Mouse (Mus musculus) left cerebral cortex, adult 11 months (tissue): Measurements from ENCODE around the gene Ereg.

Experiments used
- DNase-seq: peaks from one replicate; pipeline ENCODE4 v3.0.0; 2022; ENCODE audit warnings: low spot score

The Ereg gene

DNA sequence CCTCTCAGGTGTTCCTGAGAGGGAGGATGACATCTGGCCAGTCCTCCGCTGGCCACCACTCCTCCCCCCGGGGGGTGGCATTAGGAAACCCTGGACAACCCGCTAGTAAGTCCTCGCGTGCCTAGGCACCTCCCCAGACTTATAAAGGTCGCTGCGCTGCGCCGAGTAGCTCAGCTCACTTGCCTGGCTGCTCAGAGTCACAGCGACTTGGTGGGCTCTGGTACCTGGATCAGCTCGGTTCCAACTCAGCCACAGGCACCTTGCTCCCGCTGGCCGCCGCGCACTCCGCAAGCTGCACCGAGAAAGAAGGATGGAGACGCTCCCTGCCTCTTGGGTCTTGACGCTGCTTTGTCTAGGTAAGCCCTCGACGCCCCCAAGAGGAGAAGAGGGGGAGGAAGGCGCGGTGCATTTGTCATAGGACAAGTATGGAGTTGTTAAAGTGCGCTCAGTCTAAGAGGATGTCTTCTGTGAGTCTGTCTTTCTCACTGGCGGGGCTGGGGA, at the start of gene Ereg:
Gene Ereg, plus strand, starts transcription at position 173 of the 501 bp plus-strand sequence.
- no peak for DNase-seq

DNA sequence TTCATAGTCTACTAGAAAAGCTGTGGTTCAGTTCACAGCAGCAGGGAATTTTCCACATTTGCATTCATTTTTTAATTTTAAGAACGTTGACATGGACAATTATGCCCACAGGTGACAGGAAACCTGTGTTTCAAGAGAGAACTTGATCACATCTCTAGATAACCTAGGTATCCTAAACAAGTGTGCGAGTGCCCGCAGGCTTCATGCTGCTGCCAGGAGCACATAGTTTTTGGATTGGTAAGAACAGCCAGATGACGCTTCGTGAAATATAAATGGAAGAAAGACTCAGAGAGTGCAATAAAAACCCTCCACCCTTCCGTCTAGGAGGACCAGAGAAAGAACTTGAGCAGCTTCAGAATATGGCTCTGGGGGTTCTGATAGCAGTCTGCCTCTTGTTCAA, 47.3 kb upstream of the Ereg start, which contains the start of gene Epgn:
Gene Epgn, plus strand, starts transcription at position 301 of the 400 bp plus-strand sequence.
- DNase-seq = no peak

DNA sequence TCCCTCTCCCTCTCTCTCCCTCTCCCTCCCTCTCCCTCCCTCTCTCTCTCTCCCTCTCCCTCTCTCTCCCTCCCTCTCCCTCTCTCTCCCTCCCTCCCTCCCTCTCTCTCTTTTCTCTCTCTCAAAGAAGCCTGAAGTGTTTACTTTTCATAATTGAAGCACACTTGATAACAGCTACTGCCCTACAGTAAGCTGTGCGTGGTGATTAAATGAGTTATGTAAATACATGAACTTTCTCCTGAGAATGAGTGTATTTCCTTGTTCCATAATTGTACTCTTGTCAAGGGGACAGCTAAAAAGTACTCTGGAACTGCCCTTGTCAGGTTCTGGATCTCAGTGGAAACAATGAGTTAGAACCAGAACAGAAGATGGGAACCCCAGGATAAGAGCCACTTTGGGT, 46.6 kb upstream of the Ereg start:
- DNase-seq = no peak

DNA sequence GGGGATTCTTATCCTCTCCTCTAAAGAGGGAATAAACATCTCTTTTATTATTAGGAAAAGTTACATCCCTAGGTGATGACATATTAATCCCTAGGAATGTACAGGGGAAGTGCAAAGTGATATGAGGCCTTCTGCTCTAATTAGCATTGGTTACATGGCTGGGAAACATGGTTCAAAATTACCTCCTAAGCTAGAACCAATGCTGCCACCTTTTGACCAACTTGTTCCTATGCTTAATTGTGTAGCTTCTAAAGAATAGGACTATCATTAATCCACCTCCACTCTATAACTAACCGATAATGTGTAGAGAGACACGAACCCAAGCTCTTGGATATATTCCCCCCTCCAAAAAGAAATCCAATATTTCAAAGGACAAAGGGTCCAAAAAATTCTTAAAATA, 43.8 kb upstream of the Ereg start:
- no peak for DNase-seq

DNA sequence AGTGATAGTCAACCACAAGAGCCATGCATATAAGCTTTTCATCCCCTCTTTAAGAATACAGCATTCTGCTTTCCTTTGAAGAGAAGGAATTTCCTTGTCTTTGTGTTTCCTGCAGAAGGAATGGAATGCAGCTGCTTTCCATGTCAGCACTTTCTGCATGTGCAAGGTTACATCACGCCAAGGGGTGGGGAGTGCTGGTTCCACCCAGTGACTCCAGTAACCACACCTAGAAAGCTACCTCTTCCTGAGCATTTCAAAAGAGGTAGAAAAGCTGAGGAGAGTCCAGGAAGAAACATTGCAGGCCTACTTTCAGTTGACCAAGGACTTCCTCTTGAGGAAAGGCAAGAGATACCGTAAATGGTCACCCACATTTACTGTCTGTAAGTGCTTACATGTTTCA, 39.1 kb upstream of the Ereg start:
- DNase-seq = no peak

DNA sequence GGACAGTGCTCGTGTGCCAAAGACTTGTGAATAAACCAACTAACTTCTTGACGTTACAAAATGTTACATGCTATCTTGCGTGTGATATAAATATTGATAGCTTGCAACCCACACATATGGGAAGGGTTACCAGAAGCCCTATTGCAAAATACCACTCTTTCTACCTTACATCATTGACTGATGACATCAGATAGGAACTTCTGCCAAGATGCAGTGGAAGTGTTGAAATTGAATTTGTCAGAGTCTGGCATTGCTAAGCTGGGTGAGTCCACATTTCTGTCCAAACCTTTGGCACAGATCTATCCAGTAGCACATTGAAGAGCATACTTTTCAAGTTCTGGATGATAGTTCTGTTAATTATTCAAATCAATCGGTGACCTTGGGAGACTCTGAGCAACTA, 37.8 kb upstream of the Ereg start:
- no peak for DNase-seq

DNA sequence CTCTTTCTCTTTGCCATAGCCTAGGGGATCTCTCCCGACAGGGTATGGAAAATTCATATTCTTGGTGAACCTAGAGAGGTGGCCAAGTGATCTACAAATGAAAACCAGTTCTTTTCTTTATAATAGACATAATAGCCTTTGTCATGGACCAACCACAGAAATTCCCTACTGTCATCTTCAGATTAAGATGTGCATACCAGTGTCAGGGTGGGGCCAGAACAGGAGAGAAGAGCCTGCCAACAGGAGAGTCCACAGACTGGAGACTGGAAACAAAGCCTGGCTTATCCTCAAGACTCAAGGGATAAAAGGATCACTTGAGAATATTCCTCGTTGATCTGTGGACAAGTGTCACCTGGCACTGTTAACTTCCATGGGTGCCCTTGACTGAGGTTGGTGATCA, 36.7 kb upstream of the Ereg start:
- DNase-seq = no peak

DNA sequence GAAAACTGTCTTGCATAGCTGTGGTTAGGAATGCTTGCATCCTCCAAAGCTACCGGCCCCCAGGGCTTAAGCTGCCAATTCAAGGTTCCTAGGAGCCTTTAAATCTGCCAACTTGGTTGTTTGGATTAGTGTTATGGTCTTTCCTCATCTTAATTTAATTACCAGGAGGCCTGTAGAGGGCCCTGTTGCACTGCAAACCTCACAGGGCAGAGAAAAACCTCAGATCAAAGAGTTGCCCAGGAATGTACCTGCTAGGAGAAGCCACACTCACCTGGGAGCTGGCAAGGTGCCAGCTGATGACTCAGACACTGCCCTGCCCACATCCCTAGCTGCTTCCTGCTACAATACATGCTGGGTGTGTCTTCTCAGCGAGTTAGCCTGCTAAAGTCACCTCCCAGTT, 35.9 kb upstream of the Ereg start:
- DNase-seq = peak; percentile 2

DNA sequence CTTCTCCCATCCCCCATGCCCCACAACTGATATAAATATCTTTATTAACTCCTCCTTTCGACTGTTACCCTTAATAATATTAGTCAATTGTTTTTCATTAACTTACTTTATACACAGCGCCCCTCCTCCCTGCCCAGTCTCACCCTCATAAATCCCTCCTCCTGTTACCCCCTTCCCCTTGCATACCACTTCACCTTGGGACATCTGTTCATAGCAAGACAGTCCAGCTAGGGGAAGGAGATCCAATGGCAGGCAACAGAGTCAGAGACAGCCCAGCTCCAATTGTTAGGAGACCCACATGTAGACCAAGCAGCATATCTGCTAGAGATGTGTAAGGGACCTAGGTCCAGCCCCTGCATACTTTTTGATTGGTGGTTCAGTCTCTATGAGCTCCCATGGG, 35.5 kb upstream of the Ereg start:
- DNase-seq = no peak

DNA sequence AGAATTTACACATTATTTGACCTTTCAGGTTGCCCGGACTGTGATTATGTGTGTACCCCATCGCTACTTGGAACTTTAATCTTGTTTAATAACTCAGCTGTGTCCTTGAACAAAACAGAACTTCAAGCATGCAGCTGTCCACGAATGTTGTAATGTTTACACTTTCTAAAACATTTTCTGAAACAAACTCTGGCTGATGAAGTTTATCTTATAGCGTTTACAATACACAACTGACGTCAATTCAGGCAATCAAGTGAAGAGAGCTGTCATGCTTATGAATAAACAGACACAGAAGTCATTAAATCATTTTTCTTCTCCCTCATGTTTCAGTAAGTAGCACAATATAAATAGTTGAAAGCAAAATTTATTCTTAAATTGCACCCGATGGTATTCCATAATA, 26.4 kb upstream of the Ereg start:
- no peak for DNase-seq

DNA sequence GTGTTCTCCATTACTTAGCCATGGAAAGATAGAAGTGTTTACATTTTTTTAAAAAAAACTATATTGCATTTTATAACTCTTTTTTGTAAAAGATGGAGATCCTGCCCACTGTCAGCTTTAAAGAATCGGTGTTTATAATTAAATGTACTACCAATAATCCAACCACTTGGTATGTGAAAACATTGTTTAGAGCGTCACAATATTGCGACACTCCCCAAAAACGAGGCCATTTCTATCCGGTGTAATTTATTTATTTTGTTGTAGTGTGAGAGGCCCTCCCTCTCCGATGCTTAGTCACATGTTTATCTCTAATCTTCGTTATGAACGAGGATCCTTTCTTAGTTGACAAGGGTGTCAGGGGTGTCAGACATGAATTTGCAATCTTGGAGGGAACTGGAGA, 26.0 kb upstream of the Ereg start:
- no peak for DNase-seq

DNA sequence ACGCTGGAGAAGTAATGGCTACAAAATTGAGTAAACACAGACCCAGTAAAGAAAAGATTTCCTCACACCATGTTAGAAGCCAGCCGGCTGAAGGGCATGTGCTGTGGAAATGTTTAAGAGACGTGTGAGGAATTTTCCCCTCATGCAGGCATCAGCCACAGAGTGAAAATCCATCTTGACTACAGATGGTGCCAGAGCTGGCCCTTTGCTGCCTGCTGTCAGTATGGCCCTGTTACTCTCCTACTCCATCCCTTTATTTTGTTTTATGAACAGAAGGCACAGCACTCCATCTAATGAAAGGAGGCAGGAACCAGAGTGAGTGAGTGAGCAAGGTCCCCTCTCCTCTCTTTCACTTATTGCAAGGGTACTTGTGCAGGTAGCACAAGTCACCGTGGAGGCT, 2.1 kb upstream of the Ereg start:
- no peak for DNase-seq

DNA sequence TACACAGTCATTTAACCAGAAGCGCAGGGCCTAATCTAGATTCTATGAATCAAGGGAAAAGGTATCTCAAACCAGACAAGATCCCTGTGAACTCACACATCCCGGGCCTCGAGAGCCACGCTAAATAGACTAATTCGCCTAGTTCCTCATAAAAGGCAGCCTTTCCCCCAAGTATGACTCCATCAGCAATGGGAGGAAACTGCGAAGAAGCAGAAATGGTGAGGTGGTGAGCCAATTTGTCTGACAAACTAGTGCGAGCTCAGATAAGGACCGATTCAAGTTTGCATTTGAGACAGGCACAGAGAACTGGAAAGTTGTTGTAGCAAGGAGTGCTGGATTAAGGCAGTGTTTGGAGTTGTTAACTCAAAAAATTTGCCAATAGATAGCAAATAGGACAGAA, 796 bp upstream of the Ereg start:
- no peak for DNase-seq

DNA sequence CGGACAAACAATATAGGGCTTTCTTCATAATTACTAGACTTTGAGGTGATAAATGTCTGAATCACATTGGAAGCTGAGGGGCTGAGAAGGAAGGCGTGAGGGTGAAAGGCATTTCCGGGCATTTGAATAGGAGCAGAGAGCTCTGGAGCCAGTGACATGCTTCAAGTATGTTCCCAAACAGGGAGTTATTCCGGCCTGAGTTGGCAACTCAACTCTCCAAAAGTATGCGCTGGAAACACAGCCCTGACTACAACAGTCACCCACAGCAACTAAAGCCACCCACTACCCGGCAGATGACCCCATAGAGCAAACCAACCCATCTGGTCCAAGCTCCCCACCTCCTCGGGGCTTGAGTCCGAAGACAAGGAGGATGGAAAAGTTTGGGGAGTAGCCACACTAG, 396 bp upstream of the Ereg start:
- DNase-seq = no peak

DNA sequence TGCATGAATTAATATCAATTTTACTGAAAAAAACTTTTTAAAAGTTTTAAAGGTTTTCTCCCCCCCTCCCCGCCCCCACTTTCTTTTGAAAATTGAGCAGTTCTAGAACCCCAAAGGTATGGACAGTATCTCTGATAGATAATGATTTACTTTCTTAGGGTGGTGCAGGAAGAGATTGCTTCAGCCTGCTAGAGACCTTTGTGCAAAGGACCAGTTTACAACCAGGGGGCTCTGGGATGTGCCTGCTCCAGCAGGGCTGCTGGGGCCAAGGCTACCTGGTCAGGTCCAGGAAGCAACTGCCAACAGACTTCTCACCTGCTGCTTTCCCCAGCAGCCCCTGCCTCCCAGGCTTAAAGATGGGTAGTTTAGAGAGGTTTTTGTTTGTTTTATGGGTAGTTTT, 599 bp downstream of the Ereg start:
- DNase-seq = no peak

DNA sequence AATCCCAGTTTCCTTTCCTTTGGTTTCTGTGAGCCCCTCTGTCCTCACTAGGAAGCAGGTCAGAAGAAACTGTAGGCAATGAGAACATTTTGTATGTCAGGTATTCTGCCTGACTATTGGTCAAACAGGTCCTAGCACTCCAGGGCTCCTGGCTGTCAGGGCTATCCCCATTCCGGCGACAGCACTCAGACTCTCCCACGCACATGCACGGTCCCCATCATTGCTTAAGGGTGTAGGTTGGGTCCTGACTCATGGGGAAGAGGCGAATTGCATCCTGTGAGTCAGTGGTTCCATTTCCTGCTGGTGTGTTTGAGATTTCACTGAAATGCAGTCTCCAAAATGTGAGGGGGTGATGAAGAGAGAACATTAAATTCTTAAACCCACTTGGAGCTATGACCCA, 8.6 kb downstream of the Ereg start:
- no peak for DNase-seq

DNA sequence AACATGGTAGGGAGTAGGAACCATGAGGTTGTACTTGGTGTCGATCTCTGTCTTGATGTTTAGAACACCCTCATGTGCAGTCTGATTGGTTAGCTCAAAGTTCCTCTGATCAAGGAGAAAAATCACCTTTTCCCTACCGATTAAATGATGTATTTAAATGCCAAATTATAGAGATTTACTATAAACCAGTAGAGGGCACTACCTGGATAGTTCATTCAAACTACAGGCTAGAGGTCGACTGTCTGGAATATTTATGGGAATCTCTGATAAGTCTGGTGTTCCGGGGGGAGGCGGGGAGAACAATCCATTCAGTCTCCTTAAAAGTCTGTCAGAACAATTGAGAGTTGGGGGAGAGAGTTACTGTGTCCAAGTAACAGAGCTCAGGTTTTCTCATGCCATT, 10.9 kb downstream of the Ereg start:
- DNase-seq = no peak

DNA sequence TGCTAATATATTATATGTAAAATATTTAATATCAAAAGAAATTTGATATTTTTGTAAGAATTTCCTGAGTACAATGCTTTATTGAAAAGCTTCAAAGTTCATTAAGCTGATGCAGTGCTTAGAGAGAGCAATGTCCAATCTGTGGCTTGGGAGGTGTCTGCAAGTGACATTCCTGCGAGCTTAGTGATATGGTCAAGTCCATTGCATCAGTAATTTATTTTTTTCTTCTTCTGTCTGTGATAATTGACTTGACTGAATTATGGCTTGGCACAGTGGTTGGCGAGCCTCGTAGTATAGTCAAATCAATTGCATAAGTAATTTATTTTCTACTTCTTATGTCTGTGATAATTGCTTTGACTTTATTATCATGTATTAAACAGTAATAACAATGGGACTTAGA, 15.9 kb downstream of the Ereg start:
- no peak for DNase-seq

DNA sequence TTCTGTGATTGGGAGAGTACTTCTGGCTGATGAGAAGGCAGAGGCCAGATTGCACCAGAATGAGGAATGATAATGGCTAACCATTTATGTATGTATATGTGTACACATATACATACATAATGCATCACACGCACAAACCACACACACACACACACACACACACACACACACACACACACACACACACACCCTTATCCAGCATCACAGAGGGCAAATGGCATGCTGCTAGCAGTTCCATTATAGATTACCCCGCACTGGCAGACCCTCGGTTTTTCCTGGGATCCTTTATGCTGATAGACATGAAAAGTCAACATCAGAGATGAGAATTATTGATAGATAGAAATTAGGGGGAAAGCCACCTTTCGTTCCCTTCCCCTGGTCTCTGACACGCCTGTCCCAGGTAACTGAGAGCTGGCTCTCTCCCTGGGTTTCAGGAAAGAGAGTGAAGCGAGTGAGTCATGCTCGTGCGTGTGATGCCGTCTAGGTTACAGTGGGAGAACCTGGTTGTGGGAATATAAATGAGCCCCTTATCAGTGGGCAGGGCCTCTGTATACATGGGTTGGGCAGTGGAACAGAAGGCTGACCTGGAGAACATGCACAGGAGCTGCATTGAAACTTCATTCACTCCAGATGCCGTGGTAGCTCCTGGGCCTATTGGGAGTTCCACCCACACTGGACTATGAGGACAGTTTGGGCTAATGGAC, 23.6 kb downstream of the Ereg start:
- DNase-seq = no peak

DNA sequence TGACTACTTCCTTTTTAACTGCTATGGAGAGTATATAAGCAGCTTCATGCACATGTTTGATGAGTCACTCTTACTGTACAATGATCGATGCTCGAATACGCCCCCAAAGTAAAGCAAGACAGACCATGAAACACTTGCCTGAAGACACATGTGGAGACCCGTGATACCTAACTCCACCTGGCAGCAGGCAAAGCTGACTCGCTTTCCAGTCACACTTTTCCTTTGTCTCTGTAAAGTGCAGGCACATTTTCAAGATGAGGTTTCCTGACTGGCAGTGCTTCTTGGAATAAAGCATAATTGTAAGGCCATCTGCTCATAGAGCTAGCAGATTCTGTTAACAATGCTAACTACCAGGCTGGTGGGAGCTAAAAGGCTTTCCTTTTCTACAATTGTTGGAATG, 27.3 kb downstream of the Ereg start:
- DNase-seq = no peak

DNA sequence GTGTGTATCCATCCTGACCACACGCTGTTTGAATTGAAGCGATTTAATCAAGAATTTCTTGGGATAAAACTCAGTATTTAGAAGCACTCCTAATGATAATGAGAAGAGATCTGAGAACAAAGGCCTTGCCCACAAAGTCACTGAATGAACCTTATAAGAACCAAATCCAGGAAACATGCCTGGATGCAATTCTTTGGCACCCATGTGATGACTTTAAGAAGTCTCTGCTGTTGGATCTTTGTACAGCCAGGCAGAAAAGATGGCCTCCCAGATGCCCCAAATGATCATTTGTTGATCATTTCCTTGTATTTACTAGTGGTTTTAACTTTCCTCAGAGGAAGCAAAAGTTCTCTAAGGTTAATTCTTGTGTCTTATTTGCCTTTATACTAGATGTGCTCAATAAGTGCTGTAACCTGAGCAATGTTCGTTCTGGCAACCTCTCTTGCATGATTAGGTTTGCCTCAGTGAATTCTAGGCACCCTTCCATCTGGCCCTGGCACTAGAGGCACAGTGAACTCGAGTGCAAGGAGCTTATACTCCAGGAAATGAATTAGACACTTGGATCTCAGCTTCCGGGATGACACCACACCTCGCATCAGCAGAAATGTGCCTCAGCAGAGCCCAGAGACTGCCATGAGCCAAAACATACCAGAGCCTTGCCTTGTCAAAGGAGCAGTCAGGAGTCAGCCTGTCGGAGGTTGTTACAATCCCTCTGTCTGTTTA, 29.7 kb downstream of the Ereg start:
- no peak for DNase-seq

DNA sequence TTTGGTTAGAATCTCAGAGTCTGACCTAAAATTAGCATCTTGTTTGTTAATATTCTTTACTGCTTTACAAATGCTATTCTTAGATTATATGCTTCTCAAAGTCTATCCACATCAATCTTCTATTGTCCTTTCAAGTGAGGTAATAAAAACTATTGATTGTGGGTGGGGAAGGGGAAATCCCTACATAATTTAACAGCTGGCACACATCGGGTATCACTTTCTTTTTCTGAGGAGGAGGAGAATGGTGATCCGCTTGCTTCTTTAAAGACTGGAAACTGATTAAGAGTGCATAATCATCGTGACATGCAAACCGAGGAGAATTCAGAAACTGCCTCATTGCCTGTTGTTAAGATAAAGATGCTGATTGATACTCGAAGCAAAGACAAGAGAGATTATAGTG, 31.8 kb downstream of the Ereg start:
- no peak for DNase-seq

DNA sequence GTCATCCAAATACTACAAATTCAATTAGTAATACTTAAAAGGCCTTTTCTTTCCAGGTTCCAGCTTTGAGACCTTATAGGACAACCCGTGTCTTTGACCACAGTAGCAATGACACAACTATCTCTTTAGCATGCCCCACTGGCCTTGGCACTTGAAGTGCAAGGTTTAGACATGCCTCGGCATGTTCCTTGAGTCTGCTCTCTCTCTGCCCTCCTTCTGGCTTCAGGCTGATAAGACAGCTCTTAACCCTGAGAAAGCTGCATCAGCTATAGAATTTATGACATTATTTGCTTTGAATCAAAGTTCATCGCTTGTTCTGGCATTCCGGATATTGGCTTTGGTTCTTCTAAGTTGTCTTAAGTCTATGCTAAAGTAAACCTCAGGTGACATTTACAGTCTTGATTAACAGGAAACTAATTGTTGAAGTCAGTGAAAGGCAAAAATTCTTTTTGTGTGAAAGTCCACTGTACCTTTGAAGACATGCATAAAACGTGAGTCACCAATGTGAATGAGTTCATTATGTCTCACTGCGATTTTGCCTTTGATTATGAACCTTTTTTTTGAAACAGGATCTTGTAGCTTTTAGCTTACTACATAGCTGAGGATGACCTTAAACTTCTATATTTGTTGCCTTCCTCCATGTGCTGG, 35.7 kb downstream of the Ereg start:
- DNase-seq = no peak
